Mouse (Mus musculus): ENCODE measurements around the gene Ptpn23. TPM values are rescaled to one million over a fixed set of nuclear protein-coding genes. Genes with fewer than 3 reads are reported as not detected.
"Not testable (repeated sequence)": the region's sequence is repeated elsewhere in the genome, so short reads cannot be mapped to it uniquely, and the experiment has no call there.

Gene Ptpn23
- total and polyA plus RNA-seq, 2 experiments from 2014 or later = 13.2 to 31.6 TPM

GRCm38 (mm10) chr9:110390843-110391242, 17.2 kb downstream of the Ptpn23 start:
- no peak for DNase-seq (ENCODE audit: low spot score)
- 93% methylated on average over 3 of the region's 3 CpGs for WGBS
- Histone ChIP-seq H3K27me3 (ENCODE audit: insufficient read depth, low read length) (no peaks in the 10 kb centered on the region), H3K36me3 (ENCODE audit: insufficient read depth, low read length) (peaks cover 80% of the 10 kb centered on the region), H3K9me3 (ENCODE audit: low read length) (no peaks in the 10 kb centered on the region), H3K27ac (no peak overlapping the region), H3K9ac (replicated peaks; ENCODE audit: low read length) (no peak overlapping the region), H3K4me3 (ENCODE audit: low read length) (no peak overlapping the region), H3K4me2 (ENCODE audit: low read depth, low read length) (no peak overlapping the region), H3K4me1 (ENCODE audit: insufficient read depth, low read length) (no peaks in the 10 kb centered on the region)
- no peak for ATAC-seq
- no peak for TF ChIP-seq CTCF (IDR thresholded peaks at IDR 0.05; ENCODE audit: low read depth)

DNA sequence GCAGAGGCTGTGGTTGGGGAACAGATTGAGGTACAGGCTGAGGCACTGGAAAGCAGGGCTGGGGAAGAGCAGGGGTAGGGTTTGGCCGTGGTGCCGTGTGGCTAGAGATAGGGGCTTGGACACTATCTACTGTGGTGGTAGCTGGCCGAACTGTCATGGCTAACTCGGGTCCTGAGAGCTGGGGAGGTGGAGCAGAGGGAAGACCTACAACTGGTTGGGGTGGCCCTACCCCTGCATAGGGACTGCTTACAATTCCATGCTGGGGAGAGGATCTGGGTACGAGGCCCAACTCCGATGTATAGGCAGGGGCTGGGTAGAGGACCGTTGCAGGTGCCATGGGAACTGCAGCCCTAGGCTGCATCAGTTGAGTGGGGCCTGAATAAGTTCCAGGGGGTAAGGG, 20.0 kb downstream of the Ptpn23 start:
- Histone ChIP-seq H3K4me2 (ENCODE audit: low read depth, low read length) (no peak overlapping the region), H3K9ac (replicated peaks; ENCODE audit: low read length) (no peak overlapping the region), H3K4me3 (ENCODE audit: low read length) (no peak overlapping the region), H3K27ac (no peak overlapping the region), H3K9me3 (ENCODE audit: low read length) (no peaks in the 10 kb centered on the region), H3K4me1 (ENCODE audit: insufficient read depth, low read length) (no peaks in the 10 kb centered on the region), H3K27me3 (ENCODE audit: insufficient read depth, low read length) (no peaks in the 10 kb centered on the region), H3K36me3 (ENCODE audit: insufficient read depth, low read length) (peaks cover 89% of the 10 kb centered on the region)
- TF ChIP-seq CTCF (IDR thresholded peaks at IDR 0.05; ENCODE audit: low read depth) = no peak
- no peak for DNase-seq (ENCODE audit: low spot score)
- ATAC-seq = no peak
- 97% methylated on average over 7 of the region's 7 CpGs for WGBS

- no peak overlapping the region for H3K9ac ChIP-seq (replicated peaks; ENCODE audit: low read length)
- no peaks in the 10 kb centered on the region for H3K4me1 ChIP-seq (ENCODE audit: insufficient read depth, low read length)
- peaks cover 68% of the 10 kb centered on the region for H3K36me3 ChIP-seq (ENCODE audit: insufficient read depth, low read length)
- DNase-seq (ENCODE audit: low spot score) = no peak
- no peak for TF ChIP-seq CTCF (IDR thresholded peaks at IDR 0.05; ENCODE audit: low read depth)
- H3K9me3 ChIP-seq (ENCODE audit: low read length) = no peaks in the 10 kb centered on the region
- 79% methylated on average over 7 of the region's 7 CpGs for whole genome bisulfite sequencing
- ATAC-seq = no peak
- H3K27me3 ChIP-seq (ENCODE audit: insufficient read depth, low read length) = no peaks in the 10 kb centered on the region
- H3K4me2 ChIP-seq (ENCODE audit: low read depth, low read length) = no peak overlapping the region
- H3K4me3 ChIP-seq (ENCODE audit: low read length) = no peak overlapping the region
- H3K27ac ChIP-seq = no peak overlapping the region
These were observed 23.6 kb downstream of the Ptpn23 start for GRCm38 (mm10) chr9:110384369-110384929.

- Histone ChIP-seq H3K36me3 (ENCODE audit: insufficient read depth, low read length) (peaks cover 61% of the 10 kb centered on the region), H3K4me3 (ENCODE audit: low read length) (no peak overlapping the region), H3K27me3 (ENCODE audit: insufficient read depth, low read length) (no peaks in the 10 kb centered on the region), H3K4me1 (ENCODE audit: insufficient read depth, low read length) (no peaks in the 10 kb centered on the region), H3K27ac (no peak overlapping the region), H3K9me3 (ENCODE audit: low read length) (no peaks in the 10 kb centered on the region), H3K4me2 (ENCODE audit: low read depth, low read length) (no peak overlapping the region), H3K9ac (replicated peaks; ENCODE audit: low read length) (no peak overlapping the region)
- WGBS = 85% methylated on average over 12 of the region's 12 CpGs
- DNase-seq (ENCODE audit: low spot score) (no peak), ATAC-seq (no peak)
- no peak for TF ChIP-seq CTCF (IDR thresholded peaks at IDR 0.05; ENCODE audit: low read depth)
These were observed 26.7 kb downstream of the Ptpn23 start for GRCm38 (mm10) chr9:110381292-110381691.

- Histone ChIP-seq H3K9me3 (ENCODE audit: low read length) (no peaks in the 10 kb centered on the region), H3K27me3 (ENCODE audit: insufficient read depth, low read length) (no peaks in the 10 kb centered on the region), H3K36me3 (ENCODE audit: insufficient read depth, low read length) (peaks cover 59% of the 10 kb centered on the region), H3K4me1 (ENCODE audit: insufficient read depth, low read length) (no peaks in the 10 kb centered on the region), H3K4me3 (ENCODE audit: low read length) (no peak overlapping the region), H3K27ac (no peak overlapping the region), H3K9ac (replicated peaks; ENCODE audit: low read length) (no peak overlapping the region), H3K4me2 (ENCODE audit: low read depth, low read length) (no peak overlapping the region)
- WGBS = 54% methylated on average over 21 of the region's 21 CpGs
- DNase-seq (ENCODE audit: low spot score) (no peak), ATAC-seq (no peak)
- no peak for TF ChIP-seq CTCF (IDR thresholded peaks at IDR 0.05; ENCODE audit: low read depth)
These were observed 27.4 kb downstream of the Ptpn23 start for GRCm38 (mm10) chr9:110380662-110381061.

DNA sequence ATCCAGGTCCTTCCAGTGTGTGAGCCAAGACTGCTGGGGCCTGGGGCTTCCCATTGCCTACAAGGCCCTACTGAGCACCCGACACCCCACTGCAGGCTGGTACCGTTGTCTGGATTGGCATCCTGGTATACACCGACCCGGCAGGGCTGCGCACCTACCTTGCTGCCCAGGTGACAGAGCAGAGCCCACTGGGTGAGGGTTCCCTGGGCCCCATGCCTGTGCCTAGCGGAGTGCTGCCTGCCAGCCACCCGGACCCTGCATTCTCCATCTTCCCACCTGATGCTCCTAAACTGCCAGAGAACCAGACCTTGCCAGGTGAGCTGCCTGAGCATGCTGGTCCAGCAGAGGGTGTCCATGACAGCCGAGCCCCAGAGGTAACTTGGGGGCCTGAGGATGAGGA, 28.7 kb downstream of the Ptpn23 start:
- 96% methylated on average over 8 of the region's 8 CpGs for WGBS
- H3K36me3 ChIP-seq (ENCODE audit: insufficient read depth, low read length) = peaks cover 50% of the 10 kb centered on the region

GRCm38 (mm10) chr9:110377655-110378054, 30.4 kb downstream of the Ptpn23 start:
- not testable (repeated sequence) for H3K9me3 ChIP-seq (ENCODE audit: low read length); H3K4me3 ChIP-seq (ENCODE audit: low read length); H3K4me2 ChIP-seq (ENCODE audit: low read depth, low read length); H3K9ac ChIP-seq (replicated peaks; ENCODE audit: low read length); H3K27me3 ChIP-seq (ENCODE audit: insufficient read depth, low read length); H3K4me1 ChIP-seq (ENCODE audit: insufficient read depth, low read length); H3K27ac ChIP-seq; DNase-seq (ENCODE audit: low spot score); ATAC-seq
- 90% methylated on average over 15 of the region's 15 CpGs for WGBS
- H3K36me3 ChIP-seq (ENCODE audit: insufficient read depth, low read length) = peaks cover 54% of the 10 kb centered on the region

More for the DNA sequence above, 28.7 kb downstream of the Ptpn23 start:
- no peak for DNase-seq (ENCODE audit: low spot score)
- Histone ChIP-seq H3K4me2 (ENCODE audit: low read depth, low read length) (no peak overlapping the region), H3K9me3 (ENCODE audit: low read length) (no peaks in the 10 kb centered on the region), H3K27ac (no peak overlapping the region), H3K27me3 (ENCODE audit: insufficient read depth, low read length) (no peaks in the 10 kb centered on the region), H3K9ac (replicated peaks; ENCODE audit: low read length) (no peak overlapping the region), H3K4me1 (ENCODE audit: insufficient read depth, low read length) (no peaks in the 10 kb centered on the region), H3K4me3 (ENCODE audit: low read length) (no peak overlapping the region)
- ATAC-seq = no peak
- no peak for TF ChIP-seq CTCF (IDR thresholded peaks at IDR 0.05; ENCODE audit: low read depth)

All from hindbrain, postnatal 0 days (tissue).